Mouse (Mus musculus) central nervous system, embryonic 11.5 days (tissue): ENCODE data around the gene Vmn2r92. TPM values are rescaled to one million over a fixed set of nuclear protein-coding genes. Genes with fewer than 3 reads are reported as not detected.

Experiments used
- polyA plus RNA-seq: library from polyadenylated mRNA; depleted of rRNA; stranded (reverse); fragments of >200 nt; gene quantifications from 2 replicates; pipeline ENCODE4 v1.2.3, GENCODE M21; 2012; rRNA removed

Vmn2r92 gene
- polyA plus RNA-seq: not detected in 2 replicates

GRCm38 (mm10) chr17:18151587-18151986, at the start of gene Vmn2r92:
TSS of gene Vmn2r92 (plus strand) at chr17:18151887.

Other genes with a start within 250 kb of the Vmn2r92 start
- gene Fpr-rs4, start 130.2 kb upstream of the Vmn2r92 start, polyA plus RNA-seq: not detected in 2 replicates
- gene Vmn2r124, start 102.5 kb upstream of the Vmn2r92 start, polyA plus RNA-seq: not detected in 2 replicates
- gene Vmn2r91, start 66.9 kb upstream of the Vmn2r92 start, polyA plus RNA-seq: not detected in 2 replicates
- not detected in 2 replicates for gene Vmn2r94, start 125.9 kb downstream of the Vmn2r92 start, polyA plus RNA-seq
- not detected in 2 replicates for gene Vmn2r93, start 146.2 kb downstream of the Vmn2r92 start, polyA plus RNA-seq